Mouse (Mus musculus): ENCODE results near the gene Gm1043.

Gm1043 gene

GRCm38 (mm10) chr5:37073660-37074059 is 11.5 kb upstream of the Gm1043 start:
- no peak for DNase-seq

- DNase-seq, result no peak
Observed at GRCm38 (mm10) chr5:37076692-37077329, 8.4 kb upstream of the Gm1043 start.

DNA sequence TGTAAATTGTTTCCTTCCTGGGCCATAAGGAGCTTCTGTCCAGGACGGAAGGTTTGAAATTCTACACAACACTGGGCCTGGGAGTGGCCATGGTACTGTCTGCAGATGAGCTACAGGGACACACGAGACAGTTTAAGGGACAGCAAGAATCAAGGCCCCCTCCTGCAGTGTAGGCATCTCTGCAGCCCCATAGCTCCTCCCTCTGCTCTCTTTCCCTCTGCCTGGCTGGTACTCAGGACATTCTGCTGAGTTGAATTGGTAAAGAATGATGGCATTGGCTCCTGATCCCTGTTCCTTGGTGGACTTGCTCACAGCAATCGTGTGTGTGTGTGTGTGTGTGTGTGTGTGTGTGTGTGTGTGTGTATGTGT is 7.9 kb upstream of the Gm1043 start:
- no peak for DNase-seq

DNA sequence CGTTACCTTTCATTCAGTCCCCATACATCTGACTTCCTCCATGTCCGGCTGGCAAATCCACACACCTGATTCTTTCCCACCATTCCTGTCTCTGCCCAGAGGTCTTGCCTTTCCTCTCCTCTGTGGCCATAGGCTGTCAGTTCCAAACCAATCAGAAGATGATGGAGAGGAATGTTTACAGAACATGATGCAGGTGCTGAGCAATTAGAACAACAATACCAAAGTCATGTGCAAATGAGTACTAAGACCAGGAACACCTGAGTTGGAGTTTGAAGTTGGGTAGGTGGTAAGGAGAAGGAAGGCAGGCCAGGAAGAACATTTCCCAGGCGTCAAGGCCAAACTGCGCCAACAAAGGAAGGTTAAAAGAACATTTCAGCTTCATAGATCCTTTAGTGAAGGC is 5.7 kb upstream of the Gm1043 start:
- no peak for DNase-seq

DNA sequence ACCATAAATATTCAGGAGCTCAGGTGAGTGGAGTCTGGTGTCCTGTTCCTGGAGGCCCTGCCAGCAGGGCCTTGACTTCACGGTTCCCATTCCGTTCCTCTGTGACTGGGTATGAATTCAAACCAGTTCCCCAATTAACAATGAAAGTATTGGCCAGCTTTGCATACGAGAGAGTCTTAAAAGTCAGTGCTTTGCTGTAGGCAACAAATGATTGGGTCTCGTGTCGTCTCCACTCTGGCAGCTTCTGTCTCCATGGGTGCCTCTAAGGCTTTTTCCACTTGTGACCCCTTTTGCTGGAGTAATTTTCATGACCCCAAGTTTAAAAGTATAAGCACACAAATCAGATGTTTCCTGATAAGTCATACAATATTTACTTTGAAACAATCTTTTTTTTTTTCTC is 4.6 kb upstream of the Gm1043 start:
- no peak for DNase-seq

DNA sequence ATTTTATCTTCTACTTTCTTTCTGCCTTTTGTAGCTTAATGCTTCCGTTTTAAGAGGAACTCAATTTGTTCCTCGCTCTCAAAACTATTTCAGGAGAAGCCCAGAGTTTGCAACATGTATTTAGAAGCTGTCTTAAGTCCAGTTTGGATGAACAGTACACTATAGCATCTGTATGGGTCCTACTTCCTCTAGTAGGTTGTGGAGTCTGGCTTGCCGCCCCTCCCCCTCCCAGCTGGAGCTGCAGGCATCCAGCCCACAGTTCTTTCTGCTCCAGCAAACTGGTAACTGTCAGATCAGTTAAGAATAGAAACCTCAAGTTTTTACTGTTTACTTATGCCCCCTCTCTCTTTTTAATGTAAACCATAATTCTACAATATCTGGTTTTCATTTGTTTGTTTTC is 2.8 kb upstream of the Gm1043 start:
- peak; percentile 93 for DNase-seq

DNA sequence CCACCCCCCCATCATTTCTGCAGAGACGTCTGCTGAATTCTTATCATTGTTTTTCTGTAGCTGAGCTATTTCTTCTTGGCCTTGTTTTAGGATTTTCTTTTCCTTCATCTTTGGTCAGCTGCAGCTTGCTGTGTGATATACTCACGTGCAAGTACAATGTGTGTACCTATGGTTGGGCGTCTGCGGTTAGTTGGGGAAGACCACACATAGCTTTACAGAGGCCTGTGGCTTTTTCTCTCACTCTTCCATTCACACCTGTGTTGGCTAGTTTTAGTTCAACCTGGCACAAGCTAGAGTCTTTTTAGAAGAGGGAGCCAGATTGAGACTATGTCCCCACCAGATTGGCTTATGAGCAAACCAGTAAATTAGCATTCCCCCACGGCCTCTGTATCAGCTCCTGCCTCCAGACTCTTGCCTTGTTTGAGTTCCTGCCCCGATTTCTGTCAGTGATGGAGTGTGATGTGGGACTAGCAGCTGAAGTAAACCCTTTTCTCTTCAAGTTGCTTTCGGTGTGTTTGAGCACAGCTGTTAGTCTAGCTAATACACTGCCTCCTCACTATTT is 1.9 kb upstream of the Gm1043 start:
- peak; percentile 53 for DNase-seq

DNA sequence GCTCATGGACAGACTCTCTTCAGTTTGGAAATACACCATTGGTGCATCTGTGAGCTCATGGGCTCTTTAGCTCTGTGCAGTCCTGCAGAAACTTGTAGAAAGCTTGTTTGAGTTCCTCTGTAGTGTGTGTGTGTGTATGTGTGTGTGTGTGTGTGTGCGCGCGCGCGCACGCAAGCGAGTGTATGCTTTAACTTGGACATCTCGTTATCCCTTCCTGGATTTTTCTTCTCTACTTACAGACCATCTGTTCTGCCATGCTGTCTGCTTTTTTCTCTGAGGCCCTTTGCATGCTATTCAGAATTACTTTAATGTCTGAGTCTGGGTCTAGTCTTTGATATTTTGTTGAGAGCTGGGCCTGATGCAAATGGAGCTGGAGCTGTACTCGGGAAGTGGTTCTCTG is 1.3 kb upstream of the Gm1043 start:
- no peak for DNase-seq

- no peak for DNase-seq
Observed at GRCm38 (mm10) chr5:37085918-37086317, 748 bp downstream of the Gm1043 start.

DNA sequence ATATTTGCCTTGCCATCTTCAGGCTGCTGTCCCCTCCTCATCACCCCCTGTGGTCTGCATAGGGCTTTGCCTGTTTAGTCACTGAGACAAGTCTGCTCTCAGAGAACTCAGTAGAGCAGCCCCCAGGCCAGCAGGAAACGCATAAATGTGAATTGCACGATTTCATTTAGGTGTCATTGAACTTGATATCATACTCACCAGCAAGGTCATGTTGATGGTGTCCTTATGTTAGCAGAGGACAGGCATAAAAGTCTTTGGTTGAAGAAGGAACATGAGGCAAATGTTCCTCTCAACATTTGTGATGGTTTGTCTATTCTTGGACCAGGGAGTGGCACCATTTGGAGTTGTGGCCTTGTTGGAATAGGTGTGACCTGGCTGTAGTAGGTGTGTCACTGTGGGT is 2.6 kb downstream of the Gm1043 start:
- no peak for DNase-seq

DNA sequence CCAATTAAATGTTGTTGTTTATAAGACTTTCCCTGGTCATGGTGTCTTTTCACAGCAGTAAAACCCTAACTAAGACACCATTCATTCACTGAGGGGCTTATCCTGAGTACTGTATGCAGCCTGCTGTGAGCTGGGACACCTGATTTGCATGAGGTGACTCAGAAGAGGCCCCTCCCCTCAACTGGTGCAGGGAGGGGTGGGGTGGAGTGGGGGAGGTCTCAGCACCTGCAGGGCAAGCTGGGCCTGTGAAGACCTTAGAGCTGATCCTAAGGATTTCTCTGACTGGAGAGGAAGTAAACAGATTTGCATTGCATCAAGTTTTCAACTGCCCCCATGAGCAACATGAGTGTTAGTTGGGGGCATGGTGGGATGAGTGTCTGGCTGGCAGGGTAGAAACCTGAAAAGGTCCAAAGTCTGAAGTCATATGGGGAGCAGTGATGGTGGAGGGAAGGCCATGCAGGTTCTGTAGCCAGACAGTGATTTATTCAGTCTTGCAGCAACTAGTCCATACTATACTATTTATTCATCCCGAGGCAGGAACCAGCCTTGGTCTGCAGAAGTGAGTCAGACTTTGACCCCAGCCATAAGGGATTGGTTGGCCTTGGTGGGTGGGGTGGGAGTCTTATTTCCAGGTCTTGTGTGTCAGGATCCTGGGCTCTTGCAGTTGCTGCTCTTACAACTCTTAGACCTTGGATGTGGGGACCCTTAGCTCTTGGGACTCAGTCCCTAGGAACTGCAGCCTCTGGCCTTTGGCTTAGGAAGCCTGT is 3.4 kb downstream of the Gm1043 start:
- peak; percentile 15 for DNase-seq

DNA sequence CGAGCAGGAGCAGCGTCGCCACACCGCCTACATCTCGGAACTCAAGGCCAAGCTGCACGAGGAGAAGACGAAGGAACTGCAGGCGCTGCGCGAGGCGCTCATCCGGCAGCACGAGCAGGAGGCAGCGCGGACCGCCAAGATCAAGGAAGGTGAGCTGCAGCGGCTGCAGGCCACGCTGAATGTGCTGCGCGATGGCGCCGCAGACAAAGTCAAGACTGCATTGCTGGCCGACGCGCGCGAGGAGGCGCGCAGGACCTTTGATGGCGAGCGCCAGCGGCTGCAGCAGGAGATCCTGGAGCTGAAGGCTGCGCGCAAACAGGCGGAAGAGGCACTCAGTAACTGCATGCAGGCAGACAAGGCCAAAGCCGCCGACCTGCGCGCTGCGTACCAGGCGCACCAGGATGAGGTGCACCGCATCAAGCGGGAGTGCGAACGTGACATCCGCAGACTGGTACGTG is 6.0 kb downstream of the Gm1043 start:
- peak; percentile 71 for DNase-seq

DNA sequence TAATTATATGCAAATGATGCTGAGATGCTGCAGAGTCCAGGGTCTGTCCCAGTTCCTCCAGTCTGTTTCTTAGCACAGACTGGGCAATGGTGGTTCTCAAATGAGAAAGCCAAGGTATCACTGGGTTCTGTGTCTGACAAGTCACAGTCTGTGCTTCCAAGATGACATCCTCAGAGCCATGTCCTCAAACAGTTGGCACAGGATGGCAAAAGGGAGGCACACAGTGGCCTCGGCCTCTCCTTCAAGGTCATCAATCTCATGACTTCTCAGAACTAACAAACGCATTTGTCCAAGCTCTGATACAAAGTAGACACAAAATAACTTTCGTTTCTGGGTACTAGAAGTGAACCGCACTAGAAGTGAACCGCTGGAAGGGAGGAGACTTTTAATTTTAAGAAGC is 9.8 kb downstream of the Gm1043 start:
- no peak for DNase-seq

- DNase-seq, result no peak
Observed at GRCm38 (mm10) chr5:37097591-37097990, 12.4 kb downstream of the Gm1043 start.

DNA sequence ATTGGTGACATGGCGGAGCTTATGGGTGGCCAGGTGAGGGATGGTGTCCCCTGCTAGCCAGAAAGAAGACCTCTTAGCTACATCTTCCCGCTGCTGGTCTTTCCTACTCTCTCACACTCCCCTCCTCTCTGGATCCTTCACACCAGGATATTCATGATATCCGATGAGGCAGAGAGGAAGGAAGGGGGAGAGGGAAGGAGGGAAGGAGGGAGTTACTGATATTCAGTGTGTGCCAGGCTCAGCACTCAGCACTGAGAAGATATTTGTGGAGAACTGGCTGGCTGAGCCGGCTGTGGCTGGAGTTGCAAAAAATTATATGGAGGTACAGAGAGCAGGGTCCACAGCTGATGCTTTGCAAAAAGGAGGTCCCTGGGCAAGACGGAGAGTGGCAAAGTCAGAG is 15.6 kb downstream of the Gm1043 start:
- no peak for DNase-seq

DNA sequence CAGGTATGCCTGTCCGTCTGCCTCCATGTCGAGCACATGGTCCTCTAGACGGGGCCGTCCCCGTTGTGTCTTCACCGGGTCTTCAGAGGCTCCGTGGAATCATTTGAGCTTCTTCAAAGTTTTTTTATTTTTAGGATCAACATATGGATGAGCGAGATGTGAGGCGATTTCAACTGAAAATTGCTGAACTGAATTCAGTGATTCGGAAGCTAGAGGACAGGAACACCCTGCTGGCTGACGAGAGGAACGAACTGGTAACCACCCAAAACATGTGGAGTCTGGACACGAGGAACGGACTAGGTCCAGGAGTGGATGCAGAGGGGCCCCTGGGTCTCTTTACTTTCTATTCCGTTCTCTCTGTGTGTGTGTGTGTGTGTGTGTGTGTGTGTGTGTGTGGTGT is 16.5 kb downstream of the Gm1043 start:
- no peak for DNase-seq

DNA sequence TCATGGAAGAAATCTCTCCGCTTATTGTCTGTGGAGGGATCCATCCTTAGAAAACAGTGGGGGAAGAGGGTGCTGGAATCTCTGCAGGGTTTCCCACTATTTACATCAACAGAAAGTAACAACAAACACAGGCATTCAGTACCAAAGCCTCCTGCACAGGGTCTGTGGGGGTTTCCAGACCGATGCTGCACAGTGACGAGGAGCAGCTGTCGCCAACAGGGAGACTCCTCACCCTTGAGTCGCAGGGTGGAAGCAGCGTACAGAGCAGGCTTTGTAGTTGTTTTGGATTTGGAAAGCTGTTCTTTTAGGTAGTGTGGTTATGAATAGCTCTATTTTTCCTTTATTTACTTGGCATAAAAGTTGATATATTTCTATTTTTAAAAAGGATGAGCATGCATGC is 16.9 kb downstream of the Gm1043 start:
- no peak for DNase-seq

DNA sequence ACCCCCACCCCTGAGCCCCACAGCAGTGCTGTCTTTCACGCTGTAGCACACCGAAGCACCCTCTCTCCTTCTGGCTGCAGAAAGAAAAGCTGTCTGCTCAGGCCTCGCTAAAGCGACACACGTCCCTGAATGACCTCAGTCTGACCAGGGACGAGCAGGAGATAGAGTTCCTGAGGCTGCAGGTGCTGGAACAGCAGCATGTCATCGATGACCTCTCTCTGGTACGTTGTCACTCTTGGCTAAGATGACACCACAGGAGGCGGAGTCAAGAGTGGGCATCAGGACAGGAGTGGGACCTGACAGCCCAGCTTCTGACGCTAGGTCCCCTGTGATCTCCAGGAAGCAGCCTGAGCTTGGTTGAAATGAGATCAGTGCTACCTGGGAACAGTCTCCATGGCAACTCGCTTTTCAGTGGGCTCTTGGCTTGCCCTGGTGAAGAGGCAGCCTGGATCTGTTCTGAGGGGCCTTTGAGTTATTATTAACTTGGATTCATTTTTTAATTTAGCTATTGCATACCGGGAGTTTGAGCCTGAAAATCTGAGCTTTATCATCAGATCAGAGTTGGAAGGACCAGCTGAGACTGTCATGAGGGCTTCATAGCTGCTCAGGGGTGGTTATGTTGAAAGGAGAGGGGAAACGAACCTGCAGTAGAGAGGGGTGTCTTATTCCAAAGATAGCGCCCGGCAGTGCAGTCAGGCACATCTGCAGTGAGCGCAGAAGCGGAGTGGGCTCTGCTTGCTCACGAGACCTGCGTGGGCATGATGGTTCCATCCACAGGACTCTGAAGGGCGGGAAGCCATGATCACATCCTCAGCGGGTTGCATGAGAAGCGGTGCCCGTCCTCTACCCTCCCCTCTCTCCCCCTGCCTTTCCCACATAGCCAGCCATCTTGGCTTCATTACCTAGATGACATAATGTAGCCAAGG is 20.6 kb downstream of the Gm1043 start:
- no peak for DNase-seq

- DNase-seq, result peak; percentile 35
Observed at GRCm38 (mm10) chr5:37107111-37107510, 21.9 kb downstream of the Gm1043 start.

GRCm38 (mm10) chr5:37107611-37108010 is 22.4 kb downstream of the Gm1043 start:
- peak; percentile 59 for DNase-seq

DNA sequence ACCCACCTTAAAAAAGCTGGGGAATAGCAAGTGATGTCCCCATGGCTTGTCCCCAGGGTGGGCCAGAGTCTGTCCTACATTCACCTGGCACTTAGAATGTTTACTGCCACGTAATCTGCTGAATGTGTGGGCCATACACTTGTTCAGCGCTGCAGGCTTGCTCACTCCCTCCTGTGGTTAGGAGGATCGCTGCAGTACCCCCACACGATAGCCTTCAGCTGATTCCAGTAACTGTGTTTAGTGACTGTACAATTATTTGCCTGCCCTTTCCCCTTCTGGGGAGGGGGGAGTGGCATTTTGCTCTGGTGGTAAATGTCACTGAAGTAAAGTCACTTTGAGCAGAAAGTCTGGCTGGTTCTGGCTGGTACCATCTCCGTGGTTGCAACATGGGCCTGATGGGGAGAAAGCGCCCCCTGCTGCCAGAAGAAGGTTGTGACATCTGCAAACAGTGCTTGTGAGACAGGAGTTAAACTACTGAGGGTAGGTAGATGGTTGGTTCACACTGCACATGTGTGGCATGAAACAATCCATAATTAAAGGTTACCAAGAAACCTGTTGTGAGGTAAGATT is 24.2 kb downstream of the Gm1043 start:
- DNase-seq, result peak; percentile 91

GRCm38 (mm10) chr5:37112389-37112788 is 27.2 kb downstream of the Gm1043 start:
- DNase-seq, result no peak

DNA sequence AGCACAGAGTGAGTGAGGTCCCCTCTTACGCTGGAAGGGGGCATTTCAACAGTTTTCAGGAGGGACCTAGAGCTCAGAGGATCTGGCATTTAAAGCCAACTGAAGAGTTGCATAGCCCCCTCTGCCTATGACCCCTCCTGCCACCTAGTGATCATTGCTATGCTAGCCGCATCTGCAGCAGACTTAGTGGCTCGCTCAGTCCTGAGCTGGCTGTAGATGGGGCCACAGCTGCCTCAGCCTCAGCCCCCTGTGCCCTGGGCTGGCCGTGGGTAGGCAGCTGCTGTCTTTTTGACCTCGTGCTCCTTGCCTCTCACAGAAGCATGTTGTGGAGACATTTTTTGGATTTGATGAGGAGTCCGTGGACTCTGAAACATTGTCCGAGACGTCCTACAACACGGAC is 32.0 kb downstream of the Gm1043 start:
- DNase-seq, result peak; percentile 43
